Mouse (Mus musculus): ENCODE results near the gene Itsn1. TPM values are rescaled to one million over a fixed set of nuclear protein-coding genes. Genes with fewer than 3 reads are reported as not detected.

The Itsn1 gene
- 13.1 and 16.3 TPM in 2 replicates for total RNA-seq (2023)

GRCm38 (mm10) chr16:91729066-91729482 is at the start of gene Itsn1:
Gene Itsn1, plus strand, starts transcription at chr16:91729281.

GRCm38 (mm10) chr16:91688619-91689334 is 40.3 kb upstream of the Itsn1 start, which contains the start of gene Donson:
Gene Donson, minus strand, starts transcription at chr16:91688770.

GRCm38 (mm10) chr16:91728123-91729065 is 687 bp upstream of the Itsn1 start, which contains the start of gene Cryzl1:
Gene Cryzl1, minus strand, starts transcription at chr16:91728975.

Other genes with a start within 250 kb of the Itsn1 start
- gene Ifnar1, start 244.0 kb upstream of the Itsn1 start, total RNA-seq (2023): 87.2 and 88.5 TPM in 2 replicates
- 70.6 and 86.9 TPM in 2 replicates for gene Ifngr2, start 182.2 kb upstream of the Itsn1 start, total RNA-seq (2023)
- gene Tmem50b, start 131.5 kb upstream of the Itsn1 start, total RNA-seq (2023): 67.7 and 77.7 TPM in 2 replicates
- gene Dnajc28, start 110.3 kb upstream of the Itsn1 start, total RNA-seq (2023): 1.2 and 1.4 TPM in 2 replicates
- 31.4 and 36.9 TPM in 2 replicates for gene Gart, start 82.3 kb upstream of the Itsn1 start, total RNA-seq (2023)
- 396 and 530 TPM in 2 replicates for gene Son, start 81.8 kb upstream of the Itsn1 start, total RNA-seq (2023)
- gene Donson, start 40.5 kb upstream of the Itsn1 start, total RNA-seq (2023): 16.7 and 25.7 TPM in 2 replicates
- 26.1 and 31.7 TPM in 2 replicates for gene Cryzl1, start 306 bp upstream of the Itsn1 start, total RNA-seq (2023)

All from neutrophil, adult 65 days (primary cell).